Mouse (Mus musculus) bone marrow macrophage, adult 2 months (primary cell): ENCODE measurements at regions not wholly inside any gene's neighbourhood (a gene's known extent, or its start where the extent isn't known, plus 50 kb on each side); places are given as distances from the start of the nearest gene placed in this dataset.

Experiments used
- CTCF ChIP-seq: IDR thresholded peaks from 2 replicates; pipeline ENCODE4 v1.5.1; 2012; ENCODE audit warnings: low read depth, mild to moderate bottlenecking, low read length, moderate library complexity
- POLR2A ChIP-seq: IDR thresholded peaks from 2 replicates; pipeline ENCODE4 v1.6.1; 2012; ENCODE audit warnings: mild to moderate bottlenecking, low read depth, low read length, borderline replicate concordance

DNA sequence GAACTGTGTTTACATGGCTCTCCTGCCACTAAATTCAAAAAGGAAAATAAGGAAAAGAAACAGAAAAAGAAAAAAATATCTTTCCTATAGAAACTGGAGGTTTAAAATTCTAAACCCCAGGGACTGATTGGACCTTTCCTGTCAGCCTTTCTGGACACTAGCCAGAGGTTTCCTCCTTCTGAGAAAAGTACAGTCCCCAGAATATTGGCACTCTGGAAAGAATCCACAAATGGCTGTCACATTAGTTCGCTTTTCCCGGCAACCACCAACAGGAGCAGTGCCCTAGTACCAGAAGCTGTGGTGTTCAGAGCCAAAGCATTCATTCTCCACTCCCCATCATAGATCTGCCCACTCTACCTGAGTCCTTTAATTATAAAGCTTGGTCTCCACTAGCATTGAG, 258.8 kb downstream of the Icos start:
- TF ChIP-seq CTCF (no peak), POLR2A (no peak)
